Mouse (Mus musculus) forebrain, embryonic 10.5 days (tissue): ENCODE measurements around the gene Naa15. TPM values are rescaled to one million over a fixed set of nuclear protein-coding genes. Genes with fewer than 3 reads are reported as not detected.
A peak's percentile ranks its signal among the peaks of the same experiment; 100 is the strongest.
"Not testable (repeated sequence)": the region's sequence is repeated elsewhere in the genome, so short reads cannot be mapped to it uniquely, and the experiment has no call there.

Experiments used
- DNase-seq: peaks from one replicate; pipeline ENCODE4 v3.0.0-alpha.2; 2017; ENCODE audit warnings: low spot score; ENCODE audit errors: extremely low spot score
- H3K27ac ChIP-seq: fragments of 300-500 bp; sonication (generic); 2 replicates; pipeline ENCODE4 v1.5.1; 2016; ENCODE audit warnings: mild to moderate bottlenecking
- H3K27me3 ChIP-seq: fragments of 300-500 bp; sonication (generic); 2 replicates; pipeline ENCODE4 v1.6.1; 2016; ENCODE audit warnings: mild to moderate bottlenecking; ENCODE audit not compliant: poor library complexity, severe bottlenecking
- H3K36me3 ChIP-seq: fragments of 300-500 bp; sonication (generic); replicated peaks from 2 replicates; pipeline ENCODE4 v1.6.1; 2016; ENCODE audit warnings: mild to moderate bottlenecking, moderate library complexity
- H3K4me1 ChIP-seq: fragments of 300-500 bp; sonication (generic); 2 replicates; pipeline ENCODE4 v1.6.1; 2016
- H3K4me3 ChIP-seq: fragments of 300-500 bp; sonication (generic); 2 replicates; pipeline ENCODE4 v1.5.1; 2016; ENCODE audit warnings: mild to moderate bottlenecking, moderate library complexity
- H3K9me3 ChIP-seq: fragments of 300-500 bp; sonication (generic); 2 replicates; pipeline ENCODE4 v1.6.1; 2016; ENCODE audit warnings: mild to moderate bottlenecking, moderate library complexity
- WGBS: fragments of 180-500 bp; shearing (Covaris S2); methylation state at CpG from one replicate; pipeline ENCODE4 v1.1.7; 2016; 5-methylcytosine and 5-hydroxymethylcytosine counted together
- polyA plus RNA-seq: library from polyadenylated mRNA; unstranded; fragments of >200 nt; fragmentation: Nextera tagmentation; extraction: Ambion mirVana; gene quantifications from 2 replicates; pipeline ENCODE4 v1.2.1, GENCODE M21; 2016

The Naa15 gene
- polyA plus RNA-seq, 1 experiment from 2014 or later: 68.3 TPM

DNA sequence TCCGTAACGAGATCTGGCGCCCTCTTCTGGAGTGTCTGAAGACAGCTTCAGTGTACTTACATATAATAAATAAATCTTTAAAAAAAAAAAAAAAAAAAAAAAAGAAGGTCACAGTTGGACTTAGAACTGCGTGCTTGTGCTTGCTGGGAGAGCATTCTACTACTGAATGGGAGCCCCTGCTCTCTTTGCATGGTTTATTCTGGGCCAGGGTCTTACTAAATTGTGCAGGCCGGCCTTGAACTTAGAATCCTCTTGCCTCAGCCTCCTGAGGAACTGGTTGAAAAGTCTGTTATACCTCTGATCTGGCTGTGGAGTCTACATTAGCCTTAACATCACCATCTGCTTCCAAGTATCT lies 34.3 kb upstream of the Naa15 start:
- Histone ChIP-seq H3K9me3 (no peaks in the 10 kb centered on the region), H3K4me1 (peaks cover 23% of the 10 kb centered on the region), H3K4me3 (no peak overlapping the region), H3K27me3 (no peaks in the 10 kb centered on the region), H3K36me3 (no peaks in the 10 kb centered on the region), H3K27ac (no peak overlapping the region)
- no peak for DNase-seq
- WGBS: 72% methylated on average over 4 of the region's 5 CpGs

DNA sequence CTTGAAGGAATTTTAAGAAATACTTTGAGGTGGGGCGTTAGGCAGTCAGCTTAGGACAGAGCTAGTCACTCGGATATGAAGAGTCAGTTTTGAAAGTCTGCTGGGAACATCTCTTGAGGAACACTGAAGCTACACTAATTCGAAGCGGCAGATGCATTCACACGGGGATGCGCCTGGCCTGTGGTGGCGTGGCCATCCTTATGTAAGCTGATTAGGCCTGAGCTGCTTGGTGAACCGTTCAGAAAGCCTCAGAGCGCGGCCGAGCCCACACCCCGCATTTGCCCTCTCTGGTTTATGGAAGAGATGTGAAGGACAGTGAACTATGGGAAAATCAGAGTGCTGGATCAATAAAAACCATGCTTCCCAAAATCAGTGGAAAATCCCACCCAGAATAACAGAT lies 31.5 kb upstream of the Naa15 start:
- Histone ChIP-seq H3K9me3 (no peaks in the 10 kb centered on the region), H3K27me3 (peaks cover 23% of the 10 kb centered on the region), H3K36me3 (no peaks in the 10 kb centered on the region), H3K4me3 (no peak overlapping the region), H3K4me1 (peaks cover 29% of the 10 kb centered on the region), H3K27ac (peak overlapping the region; percentile 46; the same call in 1 of the 2 replicates)
- 38% methylated on average over 12 of the region's 12 CpGs for WGBS
- no peak for DNase-seq

DNA sequence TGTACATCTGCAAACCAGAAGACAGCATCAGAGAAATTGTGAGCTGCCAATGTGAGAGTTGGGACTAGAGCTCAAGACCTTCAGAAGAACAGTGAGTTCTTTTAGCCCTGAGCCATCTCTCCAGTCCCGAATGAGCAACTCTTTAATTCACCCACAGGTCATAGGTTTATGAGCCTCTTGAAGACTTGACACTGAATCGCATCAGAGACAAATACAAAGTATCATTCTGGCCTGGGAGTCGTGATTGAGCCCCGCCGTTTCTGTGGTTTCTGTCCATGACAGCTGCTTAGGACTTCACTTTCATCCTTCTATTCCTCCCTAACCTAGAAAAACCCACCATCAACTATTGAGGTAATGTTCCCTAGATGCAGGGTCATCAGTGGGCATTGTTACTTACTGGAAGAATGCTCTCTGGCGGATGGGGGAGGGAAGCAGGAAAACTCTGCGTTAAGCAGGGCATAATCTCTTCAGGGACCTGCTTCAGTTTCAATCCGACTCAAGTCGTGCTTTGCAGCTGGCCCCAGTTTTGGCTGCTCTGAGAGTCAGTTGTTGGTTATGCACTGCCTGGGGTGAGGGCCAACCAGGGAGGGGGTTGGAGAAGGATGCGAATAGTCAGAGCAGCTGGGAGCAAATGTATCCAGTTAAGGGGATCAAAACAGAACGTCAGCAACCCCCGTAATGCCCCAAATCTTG lies 28.4 kb upstream of the Naa15 start:
- WGBS: 46% methylated on average over 12 of the region's 12 CpGs
- peaks cover 36% of the 10 kb centered on the region for H3K4me1 ChIP-seq
- no peak overlapping the region for H3K4me3 ChIP-seq
- no peaks in the 10 kb centered on the region for H3K9me3 ChIP-seq
- no peaks in the 10 kb centered on the region for H3K36me3 ChIP-seq
- H3K27me3 ChIP-seq: peaks cover 38% of the 10 kb centered on the region
- no peak overlapping the region for H3K27ac ChIP-seq
- no peak for DNase-seq

- 81% methylated on average over 3 of the region's 3 CpGs for WGBS
- H3K9me3 ChIP-seq: no peaks in the 10 kb centered on the region
- no peak overlapping the region for H3K27ac ChIP-seq
- peaks cover 38% of the 10 kb centered on the region for H3K27me3 ChIP-seq
- no peak overlapping the region for H3K4me3 ChIP-seq
- H3K4me1 ChIP-seq: peaks cover 36% of the 10 kb centered on the region
- no peaks in the 10 kb centered on the region for H3K36me3 ChIP-seq
- no peak for DNase-seq
Observed at GRCm38 (mm10) chr3:51387134-51387451, 27.9 kb upstream of the Naa15 start.

DNA sequence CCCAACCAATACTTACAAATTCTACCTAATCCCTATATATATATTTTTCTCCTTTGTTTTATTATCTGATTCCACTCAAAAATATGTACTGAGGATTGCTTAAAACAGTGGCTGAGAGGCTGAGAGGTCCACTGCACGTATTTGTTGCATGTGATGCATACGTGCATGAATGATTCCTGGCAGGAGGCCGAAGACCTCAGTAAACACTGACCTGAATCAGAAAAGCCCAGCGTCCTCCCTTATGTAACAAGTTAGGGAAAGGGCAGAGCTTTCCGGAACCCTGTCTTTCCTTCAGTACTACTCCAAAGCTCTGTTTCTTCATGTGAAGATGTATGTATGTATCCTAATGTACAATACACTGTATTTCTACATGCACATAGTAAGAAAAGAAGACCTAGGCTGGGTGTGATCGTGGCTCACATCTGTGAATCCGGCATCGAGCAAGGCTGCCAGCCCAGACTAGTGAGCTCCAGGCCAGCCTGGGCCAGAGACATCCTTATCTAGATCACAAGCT lies 27.0 kb upstream of the Naa15 start:
- 59% methylated on average over 8 of the region's 8 CpGs for WGBS
- peaks cover 38% of the 10 kb centered on the region for H3K27me3 ChIP-seq
- peaks cover 34% of the 10 kb centered on the region for H3K4me1 ChIP-seq
- H3K27ac ChIP-seq: no peak overlapping the region
- no peaks in the 10 kb centered on the region for H3K9me3 ChIP-seq
- H3K4me3 ChIP-seq: no peak overlapping the region
- H3K36me3 ChIP-seq: no peaks in the 10 kb centered on the region
- no peak for DNase-seq

DNA sequence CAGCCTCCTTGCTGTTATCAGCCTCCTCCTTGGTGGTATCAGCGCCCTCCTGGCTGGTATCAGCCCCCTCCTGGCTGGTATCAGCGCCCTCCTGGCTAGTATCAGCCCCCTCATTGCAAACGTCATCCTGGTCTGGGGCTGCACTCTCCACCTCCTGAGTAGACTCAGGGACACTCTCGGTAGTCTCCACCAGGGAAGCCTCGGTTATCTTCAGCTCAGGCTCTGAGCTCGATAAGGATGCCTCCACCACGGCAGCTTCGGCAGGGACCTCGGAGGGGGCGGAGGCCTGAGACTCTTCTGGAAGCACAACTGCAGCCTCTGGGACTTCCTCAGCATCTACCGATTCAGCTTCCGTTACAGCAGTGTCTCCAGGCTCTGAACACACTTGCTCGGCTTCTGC lies 26.0 kb upstream of the Naa15 start:
- 4% methylated on average over 13 of the region's 13 CpGs for WGBS
- no peaks in the 10 kb centered on the region for H3K36me3 ChIP-seq
- H3K27ac ChIP-seq: peak overlapping the region; percentile 48; the same call in 1 of the 2 replicates
- no peaks in the 10 kb centered on the region for H3K9me3 ChIP-seq
- no peak for DNase-seq
- peaks cover 38% of the 10 kb centered on the region for H3K27me3 ChIP-seq
- H3K4me1 ChIP-seq: peaks cover 24% of the 10 kb centered on the region
- H3K4me3 ChIP-seq: peak overlapping the region; percentile 39

DNA sequence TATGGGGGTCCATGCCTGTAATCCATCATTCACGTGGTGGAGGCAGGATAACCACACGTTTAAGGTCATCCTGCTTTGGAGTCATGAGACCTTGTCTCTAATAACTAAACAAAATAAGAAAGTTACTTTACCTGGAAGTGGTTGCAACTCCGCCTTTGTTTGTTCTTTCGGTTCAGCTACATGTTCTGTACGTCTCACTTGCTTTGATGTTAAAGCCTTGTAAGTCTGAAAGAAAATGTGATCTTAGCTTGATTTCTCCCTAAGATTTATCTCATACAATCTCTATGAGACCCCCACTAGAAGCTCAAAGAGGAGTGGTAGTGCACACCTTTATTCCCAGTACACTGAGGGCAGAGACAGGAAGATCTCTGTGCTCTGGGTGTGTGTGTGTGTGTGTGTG lies 23.9 kb upstream of the Naa15 start:
- DNase-seq: no peak

GRCm38 (mm10) chr3:51391591-51391990 lies 23.4 kb upstream of the Naa15 start:
- no peak for DNase-seq
- H3K9me3 ChIP-seq: no peaks in the 10 kb centered on the region
- H3K4me1 ChIP-seq: peaks cover 33% of the 10 kb centered on the region
- H3K27me3 ChIP-seq: peaks cover 54% of the 10 kb centered on the region
- H3K4me3 ChIP-seq: no peak overlapping the region
- whole genome bisulfite sequencing: 93% methylated on average over 5 of the region's 5 CpGs
- H3K27ac ChIP-seq: no peak overlapping the region
- no peaks in the 10 kb centered on the region for H3K36me3 ChIP-seq

More for the DNA sequence above, 23.9 kb upstream of the Naa15 start:
- Histone ChIP-seq H3K36me3 (no peaks in the 10 kb centered on the region), H3K4me1 (peaks cover 29% of the 10 kb centered on the region), H3K4me3 (no peak overlapping the region), H3K27me3 (peaks cover 54% of the 10 kb centered on the region), H3K9me3 (no peaks in the 10 kb centered on the region), H3K27ac (no peak overlapping the region)
- WGBS: 89% methylated on average over 5 of the region's 5 CpGs

- Histone ChIP-seq H3K27me3 (peaks cover 54% of the 10 kb centered on the region), H3K4me1 (peaks cover 34% of the 10 kb centered on the region)
- H3K36me3 ChIP-seq, H3K27ac ChIP-seq, H3K9me3 ChIP-seq, DNase-seq, H3K4me3 ChIP-seq: not testable (repeated sequence)
- WGBS: 93% methylated on average over 3 of the region's 3 CpGs
Observed at GRCm38 (mm10) chr3:51393018-51393417, 21.9 kb upstream of the Naa15 start.

GRCm38 (mm10) chr3:51393651-51394050 lies 21.3 kb upstream of the Naa15 start:
- no peak for DNase-seq
- no peaks in the 10 kb centered on the region for H3K36me3 ChIP-seq
- H3K4me1 ChIP-seq: peaks cover 35% of the 10 kb centered on the region
- H3K27me3 ChIP-seq: peaks cover 54% of the 10 kb centered on the region
- 97% methylated on average over 2 of the region's 2 CpGs for WGBS
- H3K9me3 ChIP-seq: no peaks in the 10 kb centered on the region
- H3K4me3 ChIP-seq: no peak overlapping the region
- no peak overlapping the region for H3K27ac ChIP-seq

GRCm38 (mm10) chr3:51394881-51395280 lies 20.1 kb upstream of the Naa15 start:
- Histone ChIP-seq H3K4me3 (no peak overlapping the region), H3K27me3 (peaks cover 49% of the 10 kb centered on the region), H3K9me3 (no peaks in the 10 kb centered on the region), H3K27ac (no peak overlapping the region), H3K4me1 (peaks cover 36% of the 10 kb centered on the region), H3K36me3 (no peaks in the 10 kb centered on the region)
- WGBS: 53% methylated on average over 3 of the region's 3 CpGs
- DNase-seq: no peak

DNA sequence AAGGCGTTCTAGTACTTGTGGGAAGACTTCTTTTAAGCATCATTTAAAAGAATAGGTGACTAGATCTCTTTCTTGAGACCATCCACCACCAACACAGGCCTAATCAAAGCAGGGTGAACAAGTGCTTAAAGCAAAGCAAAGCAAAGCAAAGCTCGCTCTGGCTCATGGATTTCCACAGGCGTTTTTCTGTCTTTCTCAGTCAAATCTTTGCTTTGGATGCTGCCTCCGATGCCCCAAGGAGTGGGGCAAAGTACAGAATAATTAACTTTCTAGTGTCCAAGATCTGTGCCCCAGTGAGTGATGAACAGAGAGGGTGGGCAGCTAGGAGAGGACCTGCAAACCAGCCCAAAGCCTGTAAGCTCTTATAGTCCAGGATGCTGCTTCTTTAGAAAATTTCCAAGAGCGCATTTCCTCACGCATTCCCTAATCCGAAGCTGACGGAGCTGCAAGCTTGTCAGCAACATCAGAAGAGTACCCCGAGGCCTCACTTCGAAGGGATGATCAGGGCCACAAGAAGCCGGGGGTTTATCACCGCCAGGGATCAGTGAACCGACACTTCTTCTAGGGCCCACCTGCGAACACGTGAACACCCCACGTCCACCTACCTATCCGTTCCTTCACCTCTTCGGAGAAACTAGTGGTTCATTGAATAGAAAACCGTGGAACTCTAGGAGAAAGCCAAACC lies 19.3 kb upstream of the Naa15 start:
- no peak for DNase-seq
- Histone ChIP-seq H3K4me1 (peaks cover 36% of the 10 kb centered on the region), H3K27me3 (peaks cover 49% of the 10 kb centered on the region), H3K27ac (no peak overlapping the region), H3K9me3 (no peaks in the 10 kb centered on the region), H3K4me3 (peak overlapping the region; percentile 56), H3K36me3 (no peaks in the 10 kb centered on the region)
- 10% methylated on average over 19 of the region's 19 CpGs for WGBS
